Mouse (Mus musculus) liver, postnatal 0 days (tissue): ENCODE data around the gene Lrrc1.

Experiments
- CTCF ChIP-seq: sonication (generic); IDR thresholded peaks from 2 replicates; pipeline ENCODE4 v1.5.1; 2016; ENCODE audit warnings: antibody characterized with exemption, low read depth
- EP300 ChIP-seq: IDR thresholded peaks from 2 replicates; pipeline ENCODE4 v1.6.1; 2016; ENCODE audit warnings: antibody characterized with exemption, low read depth, mild to moderate bottlenecking

- TF ChIP-seq EP300 (no peak), CTCF (no peak)
Observed at GRCm38 (mm10) chr9:77469791-77470607, 74.7 kb downstream of the Lrrc1 start.
